Mouse (Mus musculus) brain, embryonic 18.5 days (tissue): ENCODE results near the gene Txnrd2.

ENCODE experiments used
- DNase-seq: peaks from one replicate; pipeline ENCODE4 v3.0.0-alpha.2; 2012; ENCODE audit warnings: low read depth, low spot score

The Txnrd2 gene

GRCm38 (mm10) chr16:18451486-18452181 lies 25.4 kb downstream of the Txnrd2 start:
- no peak for DNase-seq

DNA sequence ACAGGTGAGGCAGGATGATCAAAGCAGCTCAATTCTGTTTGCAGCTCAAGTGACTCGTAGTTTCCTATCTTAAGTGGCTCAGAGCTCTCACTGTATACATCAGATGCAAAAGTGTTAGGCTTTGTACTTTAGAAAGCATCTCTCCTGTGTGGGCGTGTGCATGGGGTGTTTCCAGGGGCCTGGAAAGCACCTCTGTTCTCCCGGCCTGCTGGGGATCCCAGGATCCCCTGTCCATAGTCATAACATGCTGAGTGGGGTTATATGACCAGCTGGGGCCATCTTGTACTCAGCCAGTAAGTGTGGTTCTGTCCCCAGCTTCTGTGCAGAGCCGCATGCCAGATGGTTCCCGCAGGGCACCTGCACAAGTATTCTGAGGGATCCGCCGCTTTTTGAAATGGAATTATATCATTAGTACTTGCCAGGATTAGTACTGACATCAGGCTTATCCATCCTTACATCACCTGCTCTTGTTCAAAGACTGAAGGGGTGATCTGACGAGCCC lies 26.2 kb downstream of the Txnrd2 start:
- no peak for DNase-seq

GRCm38 (mm10) chr16:18453846-18454245 lies 27.7 kb downstream of the Txnrd2 start:
- no peak for DNase-seq

- no peak for DNase-seq
These were observed 29.2 kb downstream of the Txnrd2 start for GRCm38 (mm10) chr16:18455407-18455806.

DNA sequence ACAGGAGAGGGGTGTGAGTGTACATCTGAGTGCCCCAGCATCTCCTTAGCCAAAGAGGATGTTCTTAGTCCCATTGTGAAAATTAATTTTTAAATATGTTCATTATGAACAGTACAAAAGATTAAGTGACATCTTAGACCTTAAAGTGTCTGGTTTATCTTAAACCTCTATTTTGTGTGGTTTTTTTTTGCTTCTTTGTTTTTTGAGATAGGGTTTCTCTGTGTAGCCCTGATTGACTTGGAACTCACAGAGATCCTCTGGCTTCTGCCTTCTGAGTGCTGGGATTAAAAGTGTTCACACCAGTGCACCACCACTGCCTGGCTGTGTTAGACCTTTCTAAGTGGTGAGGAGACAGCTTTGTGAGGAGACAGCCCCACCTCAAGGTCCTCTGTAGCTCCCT lies 32.5 kb downstream of the Txnrd2 start:
- DNase-seq: no peak

DNA sequence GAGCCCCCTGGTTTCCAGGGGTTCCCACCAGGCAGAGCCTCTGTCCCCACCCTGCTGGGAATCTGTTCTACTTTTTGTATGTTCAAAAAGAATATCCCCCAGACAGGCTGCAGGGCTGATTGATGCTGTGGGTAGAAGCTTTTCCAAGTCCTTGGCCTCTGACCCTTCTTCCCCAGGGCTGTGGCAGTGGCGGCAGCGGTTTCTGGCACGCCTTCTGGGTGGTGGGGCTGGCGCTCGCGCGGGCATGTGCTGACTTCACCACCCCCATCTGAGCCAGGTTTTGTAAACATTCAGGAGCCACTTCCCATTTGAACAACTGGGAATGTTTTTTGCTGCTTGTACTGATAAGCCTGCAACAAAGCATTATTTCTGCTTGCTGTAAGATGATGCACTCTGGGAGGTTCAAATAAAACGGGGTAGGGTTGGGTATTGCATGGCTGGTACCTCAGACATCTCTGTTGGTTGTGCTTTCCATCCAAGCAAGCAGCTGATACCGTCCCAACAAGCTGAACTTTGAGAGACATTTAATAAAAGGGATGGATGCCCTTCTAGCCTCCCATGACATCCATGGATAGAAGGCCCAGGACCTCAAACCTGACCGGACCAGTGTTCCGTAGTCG lies 33.3 kb downstream of the Txnrd2 start:
- no peak for DNase-seq

DNA sequence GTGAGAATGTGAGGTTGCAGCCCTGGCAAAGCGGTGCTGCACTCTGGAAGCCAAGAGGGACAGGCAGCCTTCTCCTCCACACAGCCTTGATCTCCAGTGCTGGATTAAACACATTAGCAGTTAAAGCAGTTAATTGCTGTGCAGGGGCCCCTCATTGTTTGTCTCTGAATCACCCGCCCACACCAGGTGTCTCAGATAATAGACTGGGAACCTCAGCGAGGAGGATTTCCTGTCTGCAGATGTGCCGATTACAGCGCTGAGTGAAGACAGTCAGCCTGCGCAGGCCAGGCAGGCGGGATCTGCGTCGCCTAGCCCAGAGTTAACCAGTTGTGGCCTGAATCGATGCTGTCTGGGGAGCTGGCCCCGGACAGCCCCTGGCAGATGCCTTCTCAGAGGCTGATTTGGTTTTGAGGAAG lies 33.8 kb downstream of the Txnrd2 start:
- DNase-seq: no peak

- DNase-seq: no peak
These were observed 34.6 kb downstream of the Txnrd2 start for GRCm38 (mm10) chr16:18460826-18461225.

GRCm38 (mm10) chr16:18462031-18462430 lies 35.8 kb downstream of the Txnrd2 start:
- no peak for DNase-seq

GRCm38 (mm10) chr16:18462598-18462997 lies 36.4 kb downstream of the Txnrd2 start:
- no peak for DNase-seq

- no peak for DNase-seq
These were observed 38.1 kb downstream of the Txnrd2 start for GRCm38 (mm10) chr16:18464271-18464670.

DNA sequence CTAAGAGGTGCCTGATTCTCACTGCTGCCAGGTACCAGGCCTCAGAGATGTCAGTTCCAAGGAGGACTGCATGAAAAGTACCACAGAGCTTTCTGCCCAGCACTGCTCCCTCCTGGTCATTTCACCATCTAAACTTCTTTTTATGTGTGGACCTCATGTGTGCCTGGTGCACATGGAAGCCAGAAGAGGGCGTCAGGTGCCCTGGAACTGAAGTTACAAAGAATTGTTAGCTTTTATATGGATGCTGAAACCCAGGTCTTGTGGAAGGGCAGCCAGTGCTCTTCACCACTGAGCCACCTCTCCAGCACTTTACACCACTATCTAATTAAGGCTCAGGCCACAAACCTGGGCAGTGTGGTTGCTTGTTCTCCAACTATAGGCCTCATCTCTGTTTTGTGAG lies 44.6 kb downstream of the Txnrd2 start:
- DNase-seq: no peak

- no peak for DNase-seq
These were observed 45.3 kb downstream of the Txnrd2 start for GRCm38 (mm10) chr16:18471381-18471955.

DNA sequence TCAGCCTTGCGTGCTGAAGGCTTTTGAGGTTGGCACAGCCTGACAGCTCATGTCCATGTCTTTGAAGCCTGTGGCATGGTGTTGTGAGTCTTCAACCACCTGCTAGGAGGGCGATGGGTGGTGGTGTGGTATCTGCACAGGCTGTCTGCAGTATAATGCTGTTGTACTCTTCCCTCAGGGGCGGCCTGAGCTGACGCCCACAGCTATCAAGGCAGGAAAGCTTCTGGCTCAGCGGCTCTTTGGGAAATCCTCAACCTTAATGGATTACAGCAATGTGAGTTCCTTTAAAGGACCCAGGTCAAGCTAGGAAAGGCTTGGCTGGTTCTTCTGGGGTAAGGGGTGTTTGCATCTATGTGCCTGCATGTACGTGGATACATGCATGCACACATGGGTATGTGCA lies 45.8 kb downstream of the Txnrd2 start:
- DNase-seq: no peak

DNA sequence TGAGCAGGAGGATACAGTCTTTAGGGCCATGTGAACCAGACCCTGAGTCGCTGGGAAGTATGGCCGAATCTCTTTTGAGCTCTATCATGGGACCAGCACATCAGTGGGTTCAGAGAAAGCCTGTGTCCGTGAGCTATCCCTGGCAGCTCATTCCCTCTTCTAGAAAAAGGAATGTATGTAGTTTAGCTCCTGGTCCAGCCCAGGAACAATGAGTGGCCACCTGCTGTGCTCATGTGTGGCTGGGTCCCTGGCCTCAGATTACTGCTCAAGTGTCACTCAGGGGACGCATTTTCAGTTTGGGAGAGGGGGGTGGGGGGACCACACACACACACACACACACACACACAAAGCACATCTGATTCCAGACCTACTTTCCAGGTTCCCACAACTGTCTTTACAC lies 46.2 kb downstream of the Txnrd2 start:
- no peak for DNase-seq

DNA sequence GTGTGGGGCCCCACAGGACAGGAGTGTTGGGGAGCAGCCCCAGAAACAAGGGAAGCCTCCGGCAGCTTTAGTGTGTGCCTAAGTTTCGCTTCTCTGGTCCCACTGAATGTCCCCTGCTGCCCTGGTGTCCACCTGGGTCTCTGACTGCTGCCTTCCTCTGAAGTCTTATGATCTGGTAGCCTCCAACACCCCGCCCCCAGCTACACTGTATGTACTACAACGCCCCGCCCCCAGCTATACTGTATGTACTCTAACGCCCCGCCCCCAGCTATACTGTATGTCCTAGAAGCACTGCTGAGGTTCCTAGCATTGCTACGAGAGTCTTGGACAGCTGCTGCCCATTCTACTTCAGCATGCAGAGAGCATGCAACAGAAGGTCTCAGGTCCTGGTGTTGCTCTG lies 46.8 kb downstream of the Txnrd2 start:
- no peak for DNase-seq

- DNase-seq: no peak
These were observed 47.8 kb downstream of the Txnrd2 start for GRCm38 (mm10) chr16:18474021-18474420.

DNA sequence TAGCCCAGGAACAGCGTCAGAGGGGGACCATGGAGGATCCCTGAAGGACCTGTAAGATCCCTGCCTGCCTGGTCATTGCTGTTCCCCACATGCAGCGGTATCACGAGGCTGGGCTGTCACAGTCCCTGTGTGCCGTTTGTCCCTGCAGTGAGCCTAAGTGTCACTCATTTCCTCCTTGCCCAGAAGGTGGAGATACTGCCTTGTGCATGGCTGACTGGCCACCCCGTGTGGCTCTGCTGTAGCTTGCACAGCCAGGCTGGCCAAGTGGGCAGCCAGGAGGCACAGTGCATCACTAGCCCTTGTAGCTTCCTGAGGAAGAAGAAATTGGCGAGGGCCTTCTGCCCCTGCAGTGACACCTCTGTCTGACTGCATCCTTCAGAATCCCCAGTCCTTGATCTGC lies 51.8 kb downstream of the Txnrd2 start:
- DNase-seq: no peak

GRCm38 (mm10) chr16:18479667-18480066 lies 53.5 kb downstream of the Txnrd2 start:
- DNase-seq: no peak

DNA sequence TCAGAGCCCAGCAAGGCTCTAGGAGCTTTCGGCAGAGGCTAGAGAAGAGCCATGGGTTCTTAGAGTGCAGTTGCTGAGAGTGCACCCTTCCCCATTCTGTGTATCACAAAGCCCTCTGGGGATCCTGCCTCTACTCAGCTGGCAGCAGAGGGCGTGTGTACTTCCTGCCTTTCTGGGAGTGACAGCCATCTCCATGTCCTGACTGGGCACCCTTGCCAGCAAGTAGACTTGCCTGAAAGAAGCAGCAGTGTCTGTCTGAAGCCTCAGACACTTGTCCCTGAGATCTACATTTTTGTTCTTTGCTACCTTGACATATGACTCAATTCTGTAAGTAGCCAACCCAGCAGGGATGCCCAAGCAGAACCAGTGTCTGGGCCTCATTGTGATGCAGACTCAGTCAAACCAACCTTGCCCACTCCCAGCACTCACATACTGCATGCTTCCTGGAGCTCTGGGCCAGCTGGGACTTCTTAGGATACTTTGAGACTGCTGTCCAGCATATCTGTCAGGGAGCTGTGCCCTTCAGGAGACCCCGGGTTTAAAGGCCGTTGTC lies 54.8 kb downstream of the Txnrd2 start:
- no peak for DNase-seq

DNA sequence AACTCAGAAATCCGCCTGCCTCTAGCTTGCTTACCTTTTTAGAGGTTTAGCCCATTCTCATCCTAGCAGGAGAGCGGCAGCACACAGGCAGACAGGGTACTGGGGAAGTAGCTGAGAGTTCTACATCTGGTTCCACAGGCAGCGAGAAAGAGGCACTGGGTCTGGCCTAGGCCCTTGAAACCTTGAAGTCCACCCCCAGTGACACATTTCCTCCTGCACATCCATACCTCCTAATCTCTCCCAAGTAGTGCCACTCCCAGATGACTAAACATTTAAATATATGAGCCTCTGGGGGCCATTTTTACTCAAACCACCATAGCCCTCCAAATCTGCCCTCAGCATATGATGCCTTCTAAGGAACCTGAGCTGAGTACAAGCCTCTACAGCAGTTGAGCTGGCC lies 56.2 kb downstream of the Txnrd2 start:
- no peak for DNase-seq

DNA sequence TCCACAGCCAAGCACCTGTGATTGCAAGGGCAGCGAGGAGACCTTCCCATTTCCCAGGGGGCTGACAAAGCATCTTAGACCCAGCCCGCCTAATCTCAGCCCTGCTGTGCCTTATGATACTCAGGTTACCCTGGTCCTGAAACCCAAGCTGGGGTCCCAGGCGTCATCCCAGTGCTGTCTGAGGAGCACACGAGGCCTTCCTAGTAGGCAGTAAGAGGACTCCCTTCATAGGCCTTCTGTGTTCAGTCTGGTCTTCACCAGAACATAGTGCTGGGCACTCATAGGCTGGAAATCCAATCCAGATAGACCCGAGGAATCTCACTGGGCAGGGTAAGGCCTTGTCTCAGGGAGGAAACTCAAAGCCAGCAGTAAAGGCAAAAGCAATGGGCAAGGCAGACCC lies 57.7 kb downstream of the Txnrd2 start:
- no peak for DNase-seq

DNA sequence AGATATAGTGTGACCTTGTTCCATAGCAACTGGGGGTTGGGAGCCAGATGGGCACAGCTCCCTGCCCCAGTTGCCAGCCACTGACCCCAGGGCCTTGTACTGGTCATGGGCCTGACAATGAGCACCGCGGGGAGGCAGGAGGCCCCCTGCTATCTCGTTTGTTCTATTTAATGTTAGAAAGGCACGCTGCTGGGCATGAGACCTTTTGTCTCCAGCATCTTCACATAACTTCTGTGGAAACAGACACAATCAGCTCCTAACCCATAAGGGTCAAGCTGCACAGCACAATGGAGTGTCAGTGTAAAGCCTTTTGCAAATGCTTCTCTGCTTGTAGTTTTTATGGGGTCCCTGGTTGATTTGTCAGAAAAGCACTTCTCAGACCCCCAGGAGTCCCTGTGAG lies 58.2 kb downstream of the Txnrd2 start:
- DNase-seq: no peak
